Mouse (Mus musculus) embryonic facial prominence, embryonic 13.5 days (tissue): ENCODE data around the gene Arl10. TPM values are rescaled to one million over a fixed set of nuclear protein-coding genes. Genes with fewer than 3 reads are reported as not detected.

Experiments
- ATAC-seq: fragments of 200-750 bp; cut with Nextera tagmentation; 2 replicates; pipeline ENCODE4 v1.8.0; 2017; ENCODE audit warnings: low read depth; ENCODE audit not compliant: insufficient number of reproducible peaks, insufficient read depth, low FRiP score, low TSS enrichment
- H3K27ac ChIP-seq: fragments of 300-500 bp; sonication (generic); 2 replicates; pipeline ENCODE4 v1.5.1; 2015; ENCODE audit warnings: moderate library complexity, mild to moderate bottlenecking, inconsistent platforms
- H3K27me3 ChIP-seq: fragments of 300-500 bp; sonication (generic); 2 replicates; pipeline ENCODE4 v1.6.1; 2015; ENCODE audit warnings: mild to moderate bottlenecking, inconsistent platforms
- H3K36me3 ChIP-seq: fragments of 300-500 bp; sonication (generic); 2 replicates; pipeline ENCODE4 v1.6.1; 2015; ENCODE audit warnings: mild to moderate bottlenecking, inconsistent platforms
- H3K4me1 ChIP-seq: fragments of 300-500 bp; sonication (generic); 2 replicates; pipeline ENCODE4 v1.6.1; 2015; ENCODE audit warnings: inconsistent platforms
- H3K4me2 ChIP-seq: fragments of 300-500 bp; sonication (generic); 2 replicates; pipeline ENCODE4 v1.6.1; 2015; ENCODE audit warnings: moderate library complexity, mild to moderate bottlenecking, inconsistent platforms
- H3K4me3 ChIP-seq: fragments of 300-500 bp; sonication (generic); 2 replicates; pipeline ENCODE4 v1.5.1; 2015; ENCODE audit warnings: mild to moderate bottlenecking, inconsistent platforms
- H3K9ac ChIP-seq: fragments of 300-500 bp; sonication (generic); 2 replicates; pipeline ENCODE4 v1.6.1; 2015; ENCODE audit warnings: mild to moderate bottlenecking, inconsistent platforms
- H3K9me3 ChIP-seq: fragments of 300-500 bp; sonication (generic); 2 replicates; pipeline ENCODE4 v1.6.1; 2016; ENCODE audit warnings: inconsistent platforms
- WGBS: fragments of 180-500 bp; shearing (Covaris S2); methylation state at CpG from one replicate; pipeline ENCODE4 v1.1.7; 2015; ENCODE audit warnings: mixed read lengths; 5-methylcytosine and 5-hydroxymethylcytosine counted together
- polyA plus RNA-seq: library from polyadenylated mRNA; unstranded; fragments of >200 nt; fragmentation: Nextera tagmentation; extraction: Ambion mirVana; gene quantifications from 2 replicates; pipeline ENCODE4 v1.2.1, GENCODE M21; 2015

Arl10 gene
- polyA plus RNA-seq, 1 experiment from 2014 or later: 33.8 TPM

DNA sequence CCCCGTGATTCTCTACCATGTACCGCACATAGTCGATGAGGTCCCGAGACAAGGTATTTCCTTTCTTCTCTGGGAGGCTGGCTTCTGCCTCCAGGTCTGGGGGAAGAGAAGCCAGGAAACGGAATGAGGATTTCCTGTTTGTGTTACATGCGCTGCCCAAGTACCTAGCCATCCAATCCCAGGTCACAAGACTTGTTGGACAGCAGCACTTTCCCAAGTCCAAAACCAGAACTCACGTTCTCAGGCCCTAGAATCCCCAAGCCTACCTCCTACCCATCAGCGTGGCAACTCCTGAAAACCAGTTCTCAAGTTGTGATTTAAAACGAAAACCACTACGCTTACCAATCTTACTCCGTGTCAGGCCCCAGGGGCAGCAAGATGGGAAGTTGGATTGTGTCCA, 11.0 kb downstream of the Arl10 start:
- H3K4me3 ChIP-seq: no peak overlapping the region
- H3K27me3 ChIP-seq: no peaks in the 10 kb centered on the region
- ATAC-seq: no peak
- no peak overlapping the region for H3K9ac ChIP-seq
- 90% methylated on average over 11 of the region's 11 CpGs for WGBS
- H3K4me2 ChIP-seq: no peak overlapping the region
- no peaks in the 10 kb centered on the region for H3K9me3 ChIP-seq
- H3K36me3 ChIP-seq: peaks cover 68% of the 10 kb centered on the region
- H3K4me1 ChIP-seq: peaks cover 10% of the 10 kb centered on the region
- no peak overlapping the region for H3K27ac ChIP-seq

DNA sequence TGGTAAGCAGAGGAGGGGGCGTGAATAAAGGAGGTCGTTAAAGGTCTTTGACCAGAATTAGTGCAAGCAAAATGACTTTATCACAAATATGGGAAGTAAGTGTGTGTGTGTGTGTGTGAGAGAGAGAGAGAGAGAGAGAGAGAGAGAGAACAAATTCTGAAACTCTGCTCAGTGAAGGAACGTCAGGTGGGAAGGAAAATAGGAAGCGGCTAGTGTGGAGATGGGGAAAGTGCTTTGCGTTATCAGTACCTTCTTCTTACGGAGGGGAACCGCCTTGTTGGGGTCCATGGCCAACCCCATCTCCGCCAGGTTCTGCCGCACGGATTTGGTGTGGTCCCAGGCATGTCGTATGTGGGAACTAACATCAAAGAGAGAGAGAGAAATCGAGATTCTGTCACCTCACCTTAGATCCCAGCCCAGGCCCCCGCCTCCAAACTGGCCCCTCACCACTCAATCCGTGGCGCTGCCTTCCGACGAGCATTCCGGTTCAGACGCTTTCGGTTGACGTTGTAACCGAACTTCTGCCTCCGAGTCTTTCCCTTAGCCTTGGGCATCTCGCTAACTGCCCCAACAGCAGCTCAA, 14.7 kb downstream of the Arl10 start:
- no peaks in the 10 kb centered on the region for H3K9me3 ChIP-seq
- peak overlapping the region; percentile 93 for H3K4me3 ChIP-seq
- peak overlapping the region; percentile 76 for H3K4me2 ChIP-seq
- H3K27ac ChIP-seq: peak overlapping the region; percentile 88; the same call in 1 of the 2 replicates
- peaks cover 24% of the 10 kb centered on the region for H3K4me1 ChIP-seq
- no peaks in the 10 kb centered on the region for H3K27me3 ChIP-seq
- under 1% methylated on average over 24 of the region's 24 CpGs for WGBS
- no peak for ATAC-seq
- H3K36me3 ChIP-seq: peaks cover 48% of the 10 kb centered on the region
- H3K9ac ChIP-seq: peak overlapping the region; percentile 73

DNA sequence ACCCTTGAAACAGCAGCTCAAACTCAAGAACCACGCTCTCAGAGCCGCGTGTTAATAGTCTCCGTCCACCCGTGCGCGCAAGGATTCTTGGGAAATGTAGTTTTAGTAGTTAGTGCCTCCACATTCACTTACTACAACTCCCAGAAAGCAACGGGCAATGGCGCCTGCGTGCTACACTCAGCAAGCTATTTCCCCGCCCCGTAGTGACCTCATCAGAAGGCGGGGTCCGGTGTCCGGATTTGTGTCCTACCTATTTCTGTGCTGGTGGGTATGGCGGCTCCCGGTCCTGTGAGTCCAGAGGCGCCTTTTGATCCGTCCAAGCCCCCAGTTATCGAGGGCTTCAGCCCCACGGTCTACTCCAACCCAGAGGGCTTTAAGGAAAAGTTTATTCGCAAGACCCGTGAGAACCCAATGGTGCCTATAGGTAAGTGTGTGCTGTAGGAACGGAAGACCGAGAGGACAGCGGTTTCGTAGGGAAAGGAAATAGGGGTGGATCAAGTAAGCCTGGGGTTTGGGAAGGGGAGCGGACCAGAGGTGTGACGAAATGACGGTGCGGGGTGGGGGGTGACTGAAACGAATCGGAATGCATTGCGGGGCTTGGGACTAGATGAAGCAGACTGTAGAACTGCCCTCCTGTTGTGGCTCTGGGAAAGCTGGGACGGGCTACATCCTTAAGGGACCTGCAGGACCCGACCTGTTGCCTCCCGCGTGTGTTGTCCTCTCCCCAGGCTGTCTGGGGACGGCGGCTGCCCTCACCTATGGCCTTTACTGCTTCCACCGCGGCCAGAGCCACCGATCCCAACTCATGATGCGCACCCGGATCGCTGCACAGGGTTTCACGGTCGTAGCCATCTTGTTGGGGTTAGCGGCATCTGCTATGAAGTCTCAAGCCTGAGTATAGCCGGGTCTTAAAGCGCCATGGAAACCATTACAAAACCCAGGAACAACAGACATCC, 15.5 kb downstream of the Arl10 start, which contains the start of the genes Nop16 and Higd2a:
Gene Nop16, minus strand, starts transcription at position 95 of the 956 bp plus-strand sequence.
Gene Higd2a, plus strand, starts transcription at position 212 of the 956 bp plus-strand sequence.
- peak within 1 kb of the TSS; percentile 76 for H3K4me2 ChIP-seq
- H3K9ac ChIP-seq: peak within 1 kb of the TSS; percentile 93
- H3K36me3 ChIP-seq: peaks cover 44% of the 10 kb centered on the region
- no peaks in the 10 kb centered on the region for H3K27me3 ChIP-seq
- peak within 1 kb of the TSS; percentile 93 for H3K4me3 ChIP-seq
- peaks cover 24% of the 10 kb centered on the region for H3K4me1 ChIP-seq
- peak; percentile 93 for ATAC-seq
- H3K27ac ChIP-seq: peak within 1 kb of the TSS; percentile 88
- no peaks in the 10 kb centered on the region for H3K9me3 ChIP-seq
- under 1% methylated on average over 51 of the region's 51 CpGs for WGBS

DNA sequence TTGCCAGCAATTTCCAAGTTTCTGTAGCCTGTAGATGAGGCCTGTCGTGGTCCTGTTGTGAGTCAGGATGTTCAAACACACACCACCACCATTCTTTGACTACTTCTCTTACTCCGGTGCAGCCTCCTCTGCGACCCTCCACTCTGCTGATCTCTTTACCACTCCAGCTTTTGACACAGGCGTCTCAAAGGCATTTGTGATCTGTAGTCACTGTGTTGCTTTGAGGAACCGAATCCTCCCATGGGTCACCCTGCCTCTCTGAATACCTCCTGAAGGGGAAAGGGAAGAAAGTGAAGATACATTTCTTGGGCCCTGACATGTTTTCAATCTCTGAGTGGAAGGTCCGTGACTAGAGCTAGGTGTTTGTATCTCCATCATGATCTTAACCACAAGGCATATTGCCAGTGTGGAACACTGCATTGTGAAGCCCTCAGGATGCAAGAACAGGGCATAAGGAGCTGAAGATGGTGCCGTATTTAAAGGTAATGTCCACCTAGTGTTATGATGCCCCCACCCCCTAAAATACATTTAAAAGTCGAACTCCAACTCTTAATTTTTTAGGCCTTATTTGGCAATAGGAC, 17.1 kb downstream of the Arl10 start:
- 89% methylated on average over 8 of the region's 8 CpGs for whole genome bisulfite sequencing
- Histone ChIP-seq H3K9ac (no peak overlapping the region), H3K36me3 (peaks cover 33% of the 10 kb centered on the region), H3K4me2 (peak overlapping the region; percentile 76; the same call in 1 of the 2 replicates), H3K4me1 (peaks cover 28% of the 10 kb centered on the region), H3K27me3 (no peaks in the 10 kb centered on the region), H3K9me3 (no peaks in the 10 kb centered on the region), H3K4me3 (no peak overlapping the region), H3K27ac (no peak overlapping the region)
- no peak for ATAC-seq

DNA sequence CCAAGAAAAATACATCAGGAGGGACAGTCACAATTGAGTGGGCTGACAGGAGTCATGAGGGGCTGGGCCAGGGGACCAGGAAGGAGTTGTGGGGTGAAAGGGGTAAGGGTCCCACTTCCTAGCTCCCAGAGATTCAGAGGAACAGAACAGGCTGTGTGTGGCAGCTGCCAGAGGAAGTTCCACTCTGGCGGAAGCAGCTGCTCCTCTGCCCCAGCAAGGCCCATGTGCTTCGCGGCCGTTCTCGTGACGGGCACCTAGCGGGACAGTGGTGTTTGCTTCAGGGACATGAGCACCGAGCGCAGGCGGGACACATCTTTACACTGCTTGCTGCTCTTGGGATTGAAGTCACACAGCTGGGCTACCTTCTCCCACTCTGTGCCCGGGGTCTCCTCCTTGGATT, 18.8 kb downstream of the Arl10 start:
- no peak overlapping the region for H3K4me3 ChIP-seq
- ATAC-seq: no peak
- WGBS: 90% methylated on average over 11 of the region's 11 CpGs
- H3K4me1 ChIP-seq: peaks cover 24% of the 10 kb centered on the region
- no peak overlapping the region for H3K9ac ChIP-seq
- H3K4me2 ChIP-seq: no peak overlapping the region
- no peaks in the 10 kb centered on the region for H3K27me3 ChIP-seq
- no peaks in the 10 kb centered on the region for H3K9me3 ChIP-seq
- no peak overlapping the region for H3K27ac ChIP-seq
- peaks cover 33% of the 10 kb centered on the region for H3K36me3 ChIP-seq

DNA sequence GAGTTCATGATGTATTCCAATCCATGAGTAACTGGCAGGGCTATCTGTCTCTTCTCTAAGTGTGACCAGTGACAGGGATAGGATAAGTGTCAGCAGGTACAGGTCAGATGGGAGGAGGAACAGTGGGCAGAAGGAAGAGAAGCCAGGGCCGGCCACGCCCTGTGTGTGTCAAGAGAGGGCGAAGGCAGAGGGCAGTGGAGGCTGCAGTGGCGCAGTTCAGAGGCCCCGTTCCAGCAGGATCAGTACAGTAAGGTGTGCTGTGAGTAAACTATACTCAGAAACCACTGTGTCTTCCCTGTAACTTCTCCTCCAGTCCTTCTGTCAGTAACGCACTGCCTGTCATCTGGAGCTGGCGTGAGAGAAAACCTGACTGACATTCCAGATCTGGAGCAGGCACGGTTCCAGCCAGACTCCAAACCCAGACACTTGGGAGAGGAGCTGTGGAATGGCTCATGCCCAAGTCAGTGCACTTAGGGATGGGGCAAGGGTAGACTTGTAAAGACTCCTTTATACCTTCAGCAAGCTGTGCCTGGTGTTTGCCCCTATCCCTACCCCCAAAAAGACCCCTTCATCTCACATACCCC, 21.4 kb downstream of the Arl10 start:
- H3K4me3 ChIP-seq: no peak overlapping the region
- H3K9ac ChIP-seq: no peak overlapping the region
- no peak overlapping the region for H3K27ac ChIP-seq
- H3K27me3 ChIP-seq: no peaks in the 10 kb centered on the region
- peaks cover 48% of the 10 kb centered on the region for H3K36me3 ChIP-seq
- peaks cover 14% of the 10 kb centered on the region for H3K4me1 ChIP-seq
- no peak for ATAC-seq
- H3K4me2 ChIP-seq: no peak overlapping the region
- no peaks in the 10 kb centered on the region for H3K9me3 ChIP-seq
- 82% methylated on average over 8 of the region's 8 CpGs for WGBS

DNA sequence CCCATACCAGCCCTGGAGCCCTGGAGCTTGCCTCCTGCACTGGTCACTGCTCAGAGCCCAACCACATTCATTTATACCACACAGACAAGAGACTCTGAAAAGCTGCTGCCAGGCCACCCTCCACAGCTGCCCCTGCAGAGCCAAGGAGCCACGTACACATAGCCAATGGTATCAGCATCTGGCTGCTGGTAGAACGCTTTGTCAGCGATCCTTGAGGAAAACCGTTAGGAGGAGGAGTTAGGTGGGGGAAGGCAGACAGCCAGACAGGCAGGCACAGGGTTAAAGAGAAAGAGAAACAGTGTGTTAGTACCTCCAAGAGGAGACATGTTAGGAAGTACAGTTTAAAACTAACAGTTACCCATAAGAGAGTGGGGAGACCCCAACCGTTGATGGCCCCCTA, 22.1 kb downstream of the Arl10 start:
- Histone ChIP-seq H3K4me2 (no peak overlapping the region), H3K4me3 (no peak overlapping the region), H3K9me3 (no peaks in the 10 kb centered on the region), H3K27ac (no peak overlapping the region), H3K9ac (no peak overlapping the region), H3K27me3 (no peaks in the 10 kb centered on the region), H3K36me3 (peaks cover 48% of the 10 kb centered on the region), H3K4me1 (peaks cover 7% of the 10 kb centered on the region)
- no peak for ATAC-seq
- WGBS: 71% methylated on average over 5 of the region's 5 CpGs

DNA sequence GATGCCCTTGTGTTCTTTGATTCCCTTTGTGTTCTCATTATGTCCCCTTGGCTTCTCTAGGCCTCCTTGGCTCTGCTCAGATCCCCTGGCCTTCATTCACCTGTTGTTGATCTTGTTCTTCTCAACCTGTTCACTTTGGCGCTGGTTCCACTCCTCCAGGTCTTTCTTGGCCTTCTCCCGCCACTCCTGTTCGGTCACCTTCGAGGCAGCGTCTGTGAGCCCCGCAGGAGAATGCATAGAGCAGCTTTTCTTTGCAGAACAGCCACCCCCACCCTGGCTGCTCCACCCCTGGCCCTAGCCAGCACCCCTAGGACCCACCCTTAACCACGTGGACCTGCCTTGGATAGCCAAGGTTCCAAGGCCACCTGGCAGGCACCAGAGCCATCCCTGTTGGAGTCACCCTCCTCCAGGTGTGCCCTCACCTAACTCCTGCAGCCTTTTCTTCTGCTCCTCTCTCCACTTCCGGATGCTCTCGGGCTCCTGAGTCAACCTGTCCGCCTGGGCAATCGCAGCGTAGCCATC, 23.9 kb downstream of the Arl10 start:
- no peaks in the 10 kb centered on the region for H3K27me3 ChIP-seq
- ATAC-seq: no peak
- peaks cover 4% of the 10 kb centered on the region; the same call in 1 of the 2 replicates for H3K4me1 ChIP-seq
- no peak overlapping the region for H3K4me3 ChIP-seq
- no peaks in the 10 kb centered on the region for H3K9me3 ChIP-seq
- no peak overlapping the region for H3K9ac ChIP-seq
- no peak overlapping the region for H3K4me2 ChIP-seq
- WGBS: 89% methylated on average over 12 of the region's 12 CpGs
- peaks cover 39% of the 10 kb centered on the region for H3K36me3 ChIP-seq
- H3K27ac ChIP-seq: no peak overlapping the region

DNA sequence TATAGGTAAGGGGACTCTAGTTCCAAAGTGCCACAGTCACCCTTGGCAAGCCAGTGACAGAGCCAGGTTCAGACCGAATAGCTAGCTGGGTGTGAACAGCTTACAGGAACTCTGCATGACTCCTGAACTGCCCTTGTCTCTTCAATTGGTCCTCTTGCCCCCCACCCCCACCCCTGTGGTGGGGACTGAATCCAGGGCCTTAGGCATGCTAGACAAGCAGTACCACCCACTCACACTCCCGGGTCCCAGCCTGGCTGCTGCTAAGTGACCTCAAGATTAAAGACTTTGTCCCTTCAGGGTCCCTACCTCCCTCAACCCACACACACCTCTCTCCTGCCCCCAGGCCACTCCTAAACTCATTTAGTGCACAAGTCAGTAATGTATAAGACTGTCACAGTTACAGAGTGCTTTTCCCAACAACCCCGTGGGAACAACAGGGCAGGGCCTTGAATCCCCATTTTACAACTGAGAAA, 27.9 kb downstream of the Arl10 start:
- H3K4me2 ChIP-seq: no peak overlapping the region

DNA sequence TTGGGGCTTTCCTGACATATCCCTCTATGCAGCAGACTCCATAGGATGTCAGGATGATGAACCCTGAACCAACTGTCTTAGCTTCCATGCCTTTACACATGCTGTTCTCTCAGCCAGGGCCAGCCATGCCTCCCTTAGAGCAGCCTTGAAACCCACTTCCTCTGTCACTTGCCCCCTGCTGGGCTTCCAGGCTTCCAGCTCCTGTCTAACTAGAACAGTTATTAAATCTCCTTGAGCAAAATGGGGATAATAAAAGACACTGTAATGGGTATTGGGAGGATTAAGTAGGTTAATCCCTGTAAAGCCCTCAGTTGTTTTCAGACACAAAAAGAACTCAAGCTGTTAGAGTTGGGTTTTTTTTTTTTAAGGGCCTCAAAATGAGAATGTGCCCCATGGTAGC, 28.7 kb downstream of the Arl10 start:
- no peak for ATAC-seq
- Histone ChIP-seq H3K4me1 (peaks cover under 1% of the 10 kb centered on the region; the same call in 1 of the 2 replicates), H3K9ac (no peak overlapping the region), H3K4me3 (no peak overlapping the region), H3K36me3 (peaks cover 20% of the 10 kb centered on the region), H3K27me3 (no peaks in the 10 kb centered on the region), H3K27ac (no peak overlapping the region), H3K9me3 (no peaks in the 10 kb centered on the region), H3K4me2 (no peak overlapping the region)

More for the DNA sequence above, 27.9 kb downstream of the Arl10 start:
- no peaks in the 10 kb centered on the region for H3K4me1 ChIP-seq
- no peaks in the 10 kb centered on the region for H3K9me3 ChIP-seq
- no peak for ATAC-seq
- no peak overlapping the region for H3K4me3 ChIP-seq
- H3K9ac ChIP-seq: no peak overlapping the region
- no peaks in the 10 kb centered on the region for H3K27me3 ChIP-seq
- 65% methylated on average over 3 of the region's 3 CpGs for WGBS
- no peak overlapping the region for H3K27ac ChIP-seq
- peaks cover 28% of the 10 kb centered on the region for H3K36me3 ChIP-seq

DNA sequence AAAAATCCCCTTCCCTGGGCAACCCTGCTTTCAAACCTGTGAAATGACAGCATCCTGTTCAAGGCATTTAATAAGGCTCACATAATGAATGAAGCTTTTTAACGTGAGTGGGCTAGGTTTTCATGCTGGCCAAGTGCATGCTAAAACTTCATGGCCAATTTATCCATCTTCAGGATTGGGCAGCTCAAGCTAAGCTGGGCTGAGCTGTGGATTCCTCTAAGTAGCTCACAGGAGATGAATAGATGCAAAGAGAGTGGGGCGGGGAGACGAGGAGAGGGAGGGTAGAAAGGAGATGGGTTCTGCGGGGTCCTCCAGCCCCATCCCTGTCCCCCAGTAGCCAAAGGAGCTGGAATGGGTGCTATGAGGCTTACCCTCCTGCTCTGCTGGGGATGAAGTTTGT, 29.4 kb downstream of the Arl10 start:
- no peak overlapping the region for H3K4me2 ChIP-seq
- H3K9me3 ChIP-seq: no peaks in the 10 kb centered on the region
- peaks cover 4% of the 10 kb centered on the region; the same call in 1 of the 2 replicates for H3K4me1 ChIP-seq
- peaks cover 2% of the 10 kb centered on the region; the same call in 1 of the 2 replicates for H3K27me3 ChIP-seq
- H3K4me3 ChIP-seq: no peak overlapping the region
- ATAC-seq: no peak
- WGBS: 71% methylated on average over 4 of the region's 4 CpGs
- H3K27ac ChIP-seq: no peak overlapping the region
- H3K9ac ChIP-seq: no peak overlapping the region
- H3K36me3 ChIP-seq: peaks cover 14% of the 10 kb centered on the region
